Mouse (Mus musculus) forebrain, embryonic 16.5 days (tissue): Measurements from ENCODE around the gene Rmnd5b. TPM values are rescaled to one million over a fixed set of nuclear protein-coding genes. Genes with fewer than 3 reads are reported as not detected.
A peak's percentile ranks its signal among the peaks of the same experiment; 100 is the strongest.

Source experiments
- ATAC-seq: fragments of 200-750 bp; cut with Nextera tagmentation; 2 replicates; pipeline ENCODE4 v1.8.0; 2017; ENCODE audit warnings: mild to moderate bottlenecking, moderate library complexity
- H3K27ac ChIP-seq: fragments of 300-500 bp; sonication (generic); 2 replicates; pipeline ENCODE4 v1.5.1; 2014; ENCODE audit warnings: low read length, control low read depth
- H3K27me3 ChIP-seq: fragments of 300-500 bp; sonication (generic); replicated peaks from 2 replicates; pipeline ENCODE4 v1.6.1; 2014; ENCODE audit warnings: low read length; ENCODE audit not compliant: control insufficient read depth, insufficient read depth
- H3K36me3 ChIP-seq: fragments of 300-500 bp; sonication (generic); 2 replicates; pipeline ENCODE4 v1.6.1; 2014; ENCODE audit not compliant: control insufficient read depth, insufficient read depth
- H3K4me1 ChIP-seq: fragments of 300-500 bp; sonication (generic); replicated peaks from 2 replicates; pipeline ENCODE4 v1.6.1; 2014; ENCODE audit warnings: low read length; ENCODE audit not compliant: control insufficient read depth, insufficient read depth
- H3K4me2 ChIP-seq: fragments of 300-500 bp; sonication (generic); 2 replicates; pipeline ENCODE4 v1.6.1; 2014; ENCODE audit warnings: mild to moderate bottlenecking, low read length, control low read depth
- H3K4me3 ChIP-seq: fragments of 300-500 bp; sonication (generic); replicated peaks from 2 replicates; pipeline ENCODE4 v1.5.1; 2014; ENCODE audit warnings: mild to moderate bottlenecking, low read length, control low read depth
- H3K9ac ChIP-seq: fragments of 300-500 bp; sonication (generic); replicated peaks from 2 replicates; pipeline ENCODE4 v1.6.1; 2014; ENCODE audit warnings: low read depth, low read length, control low read depth
- H3K9me3 ChIP-seq: fragments of 300-500 bp; sonication (generic); 2 replicates; pipeline ENCODE4 v1.6.1; 2016; ENCODE audit warnings: low read length; ENCODE audit not compliant: control insufficient read depth
- WGBS: fragments of 180-500 bp; shearing (Covaris S2); extraction: QIAGEN DNeasy Blood & Tissue Kit; methylation state at CpG from one replicate; pipeline ENCODE4 v1.1.7; 2014; 5-methylcytosine and 5-hydroxymethylcytosine counted together
- polyA plus RNA-seq: library from polyadenylated mRNA; unstranded; fragments of >200 nt; fragmentation: Nextera tagmentation; extraction: Ambion mirVana; gene quantifications from 2 replicates; pipeline ENCODE4 v1.2.1, GENCODE M21; 2015

Rmnd5b gene
- polyA plus RNA-seq, 1 experiment from 2014 or later = 85.6 TPM

- Histone ChIP-seq H3K4me3 (no peak overlapping the region), H3K27me3 (no peaks in the 10 kb centered on the region), H3K9ac (no peak overlapping the region), H3K4me1 (peaks cover 8% of the 10 kb centered on the region), H3K9me3 (no peaks in the 10 kb centered on the region), H3K27ac (no peak overlapping the region), H3K4me2 (no peak overlapping the region), H3K36me3 (no peaks in the 10 kb centered on the region)
- no peak for ATAC-seq
- 54% methylated on average over 4 of the region's 4 CpGs for WGBS
Measured at GRCm38 (mm10) chr11:51579024-51579423, 56.7 kb downstream of the Rmnd5b start.

GRCm38 (mm10) chr11:51577587-51577986 is 58.1 kb downstream of the Rmnd5b start:
- no peak for ATAC-seq
- no peaks in the 10 kb centered on the region for H3K27me3 ChIP-seq
- no peak overlapping the region for H3K27ac ChIP-seq
- H3K4me3 ChIP-seq = no peak overlapping the region
- no peaks in the 10 kb centered on the region for H3K9me3 ChIP-seq
- H3K4me1 ChIP-seq = peaks cover 6% of the 10 kb centered on the region
- H3K9ac ChIP-seq = no peak overlapping the region
- H3K4me2 ChIP-seq = no peak overlapping the region
- H3K36me3 ChIP-seq = no peaks in the 10 kb centered on the region
- WGBS = 90% methylated on average over 7 of the region's 7 CpGs

DNA sequence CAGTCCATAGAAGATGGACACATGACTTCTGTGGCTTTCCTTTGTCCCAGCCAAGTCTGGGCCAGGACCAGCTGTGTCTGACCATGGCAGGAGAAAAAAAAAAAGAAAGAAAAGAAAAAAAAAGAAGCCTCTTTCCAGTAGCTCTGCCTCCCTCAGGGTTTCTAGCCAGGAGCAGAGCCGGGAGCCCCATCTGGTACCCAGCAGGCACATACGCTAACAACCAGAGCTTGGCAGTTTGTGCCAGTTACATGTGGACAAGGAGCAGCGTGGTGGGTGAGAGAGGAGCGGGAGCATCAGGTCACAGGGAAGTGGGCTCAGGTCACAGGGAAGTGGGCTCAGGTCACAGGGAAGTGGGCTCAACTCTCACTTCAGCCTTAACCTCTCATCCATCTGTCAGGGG is 59.2 kb downstream of the Rmnd5b start:
- Histone ChIP-seq H3K9me3 (no peaks in the 10 kb centered on the region), H3K4me3 (no peak overlapping the region), H3K27ac (peak overlapping the region; percentile 50; the same call in 1 of the 2 replicates), H3K36me3 (no peaks in the 10 kb centered on the region), H3K4me1 (peaks cover 6% of the 10 kb centered on the region), H3K4me2 (no peak overlapping the region), H3K9ac (no peak overlapping the region), H3K27me3 (no peaks in the 10 kb centered on the region)
- 49% methylated on average over 4 of the region's 4 CpGs for WGBS
- no peak for ATAC-seq

Other genes starting within 250 kb of the Rmnd5b start
- gene Phykpl, start 51.1 kb downstream of the Rmnd5b start, polyA plus RNA-seq = 11.8 and 13.2 TPM in 2 replicates
- 441 and 518 TPM in 2 replicates for gene Hnrnpab, start 29.0 kb downstream of the Rmnd5b start, polyA plus RNA-seq
- gene Nhp2, start 16.2 kb downstream of the Rmnd5b start, polyA plus RNA-seq = 94.1 and 97.9 TPM in 2 replicates
- 10.2 and 12.9 TPM in 2 replicates for gene N4bp3, start 14.9 kb upstream of the Rmnd5b start, polyA plus RNA-seq
- 0.58 and 0.70 TPM in 2 replicates for gene D930048N14Rik, start 15.1 kb upstream of the Rmnd5b start, polyA plus RNA-seq
- 82.5 and 107 TPM in 2 replicates for gene 0610009B22Rik, start 53.0 kb upstream of the Rmnd5b start, polyA plus RNA-seq
- 11.8 and 14.6 TPM in 2 replicates for gene Sec24a, start 127.7 kb upstream of the Rmnd5b start, polyA plus RNA-seq
- gene Sar1b, start 127.8 kb upstream of the Rmnd5b start, polyA plus RNA-seq = 158 and 160 TPM in 2 replicates
- 0.47 and 0.70 TPM in 2 replicates for gene Jade2, start 221.8 kb upstream of the Rmnd5b start, polyA plus RNA-seq